Mouse (Mus musculus) CD4-positive naive resting alpha-beta T cell, adult 57 days (primary cell): ENCODE data around the gene Rdh16f2. TPM values are rescaled to one million over a fixed set of nuclear protein-coding genes. Genes with fewer than 3 reads are reported as not detected.

ENCODE experiments used
- total RNA-seq: library from RNA; stranded (reverse); gene quantifications from one replicate; pipeline ENCODE4 v1.2.4, GENCODE M21; 2023

Rdh16f2 gene
- not detected for total RNA-seq

GRCm38 (mm10) chr10:127866232-127866631, at the start of gene Rdh16f2:
TSS of gene Rdh16f2 (plus strand) at chr10:127866474.

GRCm38 (mm10) chr10:127849628-127850027, 16.6 kb upstream of the Rdh16f2 start, which contains the start of gene Rdh19:
TSS of gene Rdh19 (plus strand) at chr10:127849928.

GRCm38 (mm10) chr10:127888605-127889004, 22.3 kb downstream of the Rdh16f2 start, which contains the start of gene Rdh7:
TSS of gene Rdh7 (minus strand) at chr10:127888817.

GRCm38 (mm10) chr10:127898218-127898617, 31.9 kb downstream of the Rdh16f2 start, which contains the start of gene Sdr9c7:
TSS of gene Sdr9c7 (plus strand) at chr10:127898518.

Other genes starting within 250 kb of the Rdh16f2 start
- gene Lrp1, start 245.3 kb upstream of the Rdh16f2 start, total RNA-seq = 9.4 TPM
- 196 TPM for gene Stat6, start 223.5 kb upstream of the Rdh16f2 start, total RNA-seq
- 7.1 TPM for gene Nemp1, start 199.6 kb upstream of the Rdh16f2 start, total RNA-seq
- 48.2 TPM for gene Nab2, start 197.9 kb upstream of the Rdh16f2 start, total RNA-seq
- 0.33 TPM for gene Myo1a, start 161.3 kb upstream of the Rdh16f2 start, total RNA-seq
- not detected for gene Tac2, start 142.0 kb upstream of the Rdh16f2 start, total RNA-seq
- gene Zbtb39, start 126.9 kb upstream of the Rdh16f2 start, total RNA-seq = 10.6 TPM
- gene Gpr182, start 114.7 kb upstream of the Rdh16f2 start, total RNA-seq = 0.41 TPM
- 0.18 TPM for gene Rdh1, start 106.8 kb upstream of the Rdh16f2 start, total RNA-seq
- gene Rdh16f1, start 106.7 kb upstream of the Rdh16f2 start, total RNA-seq = not detected
- gene Rdh9, start 90.1 kb upstream of the Rdh16f2 start, total RNA-seq = 0.80 TPM
- gene Rdh16, start 65.3 kb upstream of the Rdh16f2 start, total RNA-seq = not detected
- not detected for gene Rdh19, start 16.5 kb upstream of the Rdh16f2 start, total RNA-seq
- not detected for gene Rdh7, start 22.3 kb downstream of the Rdh16f2 start, total RNA-seq
- gene Sdr9c7, start 32.0 kb downstream of the Rdh16f2 start, total RNA-seq = not detected
- not detected for gene Hsd17b6, start 141.1 kb downstream of the Rdh16f2 start, total RNA-seq
- gene Prim1, start 148.7 kb downstream of the Rdh16f2 start, total RNA-seq = 13.9 TPM
- gene Naca, start 169.1 kb downstream of the Rdh16f2 start, total RNA-seq = 733 TPM
- 122 TPM for gene Ptges3, start 192.5 kb downstream of the Rdh16f2 start, total RNA-seq
- 586 TPM for gene Atp5b, start 216.8 kb downstream of the Rdh16f2 start, total RNA-seq
- gene Baz2a, start 225.1 kb downstream of the Rdh16f2 start, total RNA-seq = 125 TPM